Mouse (Mus musculus) left cerebral cortex, adult 2 months (tissue): ENCODE data around the gene Tnc. TPM values are rescaled to one million over a fixed set of nuclear protein-coding genes. Genes with fewer than 3 reads are reported as not detected.

ENCODE experiments used
- DNase-seq, 2 experiments: peaks; one replicate each; pipeline ENCODE4 v3.0.0; 2021 to 2022; ENCODE audit warnings: low spot score in 2 of 2, mixed read lengths in 1 of 2; ENCODE audit errors: extremely low spot score in 1 of 2
- H3K27ac ChIP-seq: fragments of 200-600 bp; 2 replicates; pipeline ENCODE4 v1.8.1; 2022
- H3K4me3 ChIP-seq: fragments of 200-600 bp; 2 replicates; pipeline ENCODE4 v1.8.1; 2022
- CTCF ChIP-seq: fragments of 200-600 bp; IDR thresholded peaks from 2 replicates; pipeline ENCODE4 v1.8.1; 2022; ENCODE audit warnings: antibody characterized with exemption, mild to moderate bottlenecking, moderate library complexity
- intact Hi-C: fragments of 180-260 bp; cut with DNase I; formaldehyde crosslinking; loops from one replicate; pipeline ENCODE4 v1.15.1; 2025
- long read RNA-seq, 2 experiments: library from polyadenylated mRNA; stranded (forward); transcript quantifications; one replicate each; pipeline ENCODE4 v2.0.0; 2021; ENCODE audit warnings: borderline mapping rate in 2 of 2
- total RNA-seq, 2 experiments: library from RNA; stranded (reverse); gene quantifications; 2 replicates each; pipeline ENCODE4 v1.2.3; 2021

Tnc gene
- 1 to 10 TPM; 2.8 to 3.4 TPM for total RNA-seq
- long read RNA-seq, experiment 1, partial matches to known transcripts = 2 of 10 reads
- long read RNA-seq, experiment 1, other reads (novel, unspliced or antisense) = 8 of 10 reads
- long read RNA-seq, experiment 2, partial matches to known transcripts = 2 of 12 reads
- long read RNA-seq, experiment 2, other reads (novel, unspliced or antisense) = 10 of 12 reads

- Histone ChIP-seq H3K4me3 (peak within 1 kb of the TSS; percentile 30), H3K27ac (no peak within 1 kb of the TSS)
- DNase-seq = peak; percentile 72 to 85
- TF ChIP-seq CTCF = no peak
- intact Hi-C loops = loop anchor here (5.0 kb wide), 1 partner anchor 235 kb away; no protein-coding TSS in a partner anchor
Measured at GRCm38 (mm10) chr4:64046831-64047493, at the start of gene Tnc. TSS of gene Tnc (minus strand) at chr4:64047015.

DNA sequence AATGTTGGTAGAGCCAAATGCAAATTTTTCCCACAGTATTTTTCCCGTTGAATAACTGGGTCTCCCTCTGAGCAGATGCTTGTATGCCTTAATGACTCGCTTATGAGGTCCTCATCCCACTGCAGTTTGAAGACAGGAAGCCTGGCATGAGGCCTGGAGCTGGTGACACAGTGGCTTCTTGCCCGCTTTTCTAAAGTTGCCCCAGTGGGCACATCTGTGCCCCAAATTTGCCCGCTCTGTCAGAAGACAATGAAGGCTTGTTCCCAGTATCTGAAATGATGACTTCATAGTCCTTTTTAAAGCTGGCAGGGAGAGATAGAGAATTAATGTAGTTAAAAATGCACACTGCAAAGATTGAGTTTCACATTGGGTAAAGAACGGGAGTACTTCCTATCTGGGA is 47.4 kb upstream of the Tnc start:
- no peak for TF ChIP-seq CTCF
- no peak overlapping the region for H3K27ac ChIP-seq
- peak; percentile 17 to 18 for DNase-seq
- no peak overlapping the region for H3K4me3 ChIP-seq
- intact Hi-C loops = no loop called here

DNA sequence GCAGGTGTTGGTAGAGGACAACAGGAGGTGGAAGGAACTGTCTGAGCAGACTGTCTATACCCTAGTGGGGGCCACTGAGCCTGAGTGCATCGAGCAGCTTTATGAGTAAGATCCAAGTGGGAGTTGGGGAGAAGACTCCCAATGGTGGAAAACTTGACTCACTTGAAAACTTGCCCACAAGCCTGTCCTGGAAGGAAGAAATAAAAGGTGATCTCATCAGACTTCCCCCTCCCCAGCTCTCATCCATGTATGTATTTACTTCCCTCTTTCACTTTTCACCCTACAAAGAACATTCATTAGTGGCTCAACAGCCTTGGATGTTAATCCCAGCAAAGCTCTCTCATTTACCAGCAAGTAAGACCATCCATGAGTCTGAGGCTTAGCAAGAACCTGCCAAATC is 46.0 kb upstream of the Tnc start:
- no peak for TF ChIP-seq CTCF
- H3K27ac ChIP-seq = no peak overlapping the region
- intact Hi-C loops = no loop called here
- H3K4me3 ChIP-seq = no peak overlapping the region
- no peak for DNase-seq

GRCm38 (mm10) chr4:64089378-64089777 is 42.6 kb upstream of the Tnc start:
- intact Hi-C loops = no loop called here
- no peak for TF ChIP-seq CTCF

GRCm38 (mm10) chr4:64087675-64088074 is 40.9 kb upstream of the Tnc start:
- intact Hi-C loops = no loop called here
- no peak overlapping the region for H3K27ac ChIP-seq
- TF ChIP-seq CTCF = no peak

More at GRCm38 (mm10) chr4:64089378-64089777, 42.6 kb upstream of the Tnc start:
- no peak for DNase-seq
- no peak overlapping the region for H3K4me3 ChIP-seq
- no peak overlapping the region for H3K27ac ChIP-seq

DNA sequence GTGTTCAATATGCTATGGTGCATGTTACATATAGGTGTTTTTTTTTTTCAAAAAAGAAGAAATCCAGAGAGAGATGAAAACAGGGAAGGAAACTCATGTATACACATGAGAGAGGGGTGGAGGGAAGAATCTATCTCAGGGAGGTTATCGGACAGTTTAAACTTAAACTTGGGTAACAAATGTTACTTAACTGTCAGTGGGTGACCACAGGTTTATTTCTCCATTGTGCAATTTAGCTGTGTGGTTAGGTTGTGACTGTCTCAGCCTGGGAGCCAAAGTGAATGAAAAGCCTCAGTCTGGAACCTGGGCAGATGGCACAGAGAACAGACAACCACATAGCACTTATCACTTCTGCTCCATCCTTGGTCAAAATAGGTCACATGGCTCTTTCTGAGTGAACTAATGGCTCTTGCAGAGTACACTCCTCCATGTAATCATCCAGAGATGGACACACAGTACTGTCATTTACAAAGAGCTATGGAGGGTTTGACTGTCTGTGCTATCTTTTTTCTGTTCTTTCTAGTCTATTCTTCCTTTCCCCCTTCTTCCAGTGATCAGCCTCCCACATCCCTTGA is 39.3 kb upstream of the Tnc start:
- intact Hi-C loops = no loop called here
- H3K4me3 ChIP-seq = no peak overlapping the region
- no peak for DNase-seq
- H3K27ac ChIP-seq = no peak overlapping the region
- no peak for TF ChIP-seq CTCF

More at GRCm38 (mm10) chr4:64087675-64088074, 40.9 kb upstream of the Tnc start:
- H3K4me3 ChIP-seq = no peak overlapping the region
- no peak for DNase-seq

DNA sequence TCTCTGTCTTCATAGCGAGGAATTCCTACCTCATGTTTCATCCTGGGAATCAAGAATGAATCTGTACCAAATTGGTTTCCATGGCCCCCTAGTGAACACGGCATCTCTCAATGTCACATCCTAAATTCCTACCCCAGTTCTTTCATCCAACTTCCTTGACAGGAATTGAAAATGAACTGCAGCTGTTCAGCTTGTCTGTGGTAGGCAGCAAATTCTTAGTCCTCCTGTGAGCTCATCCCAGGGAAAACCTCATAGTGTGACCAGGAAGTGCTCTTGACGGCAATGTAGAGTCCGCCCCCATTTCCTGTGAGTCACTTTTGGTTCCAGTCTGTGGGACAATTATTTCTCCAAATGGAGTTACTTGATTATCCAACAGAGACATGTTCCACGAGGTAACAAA is 37.0 kb upstream of the Tnc start:
- TF ChIP-seq CTCF = no peak
- intact Hi-C loops = no loop called here
- no peak for DNase-seq

DNA sequence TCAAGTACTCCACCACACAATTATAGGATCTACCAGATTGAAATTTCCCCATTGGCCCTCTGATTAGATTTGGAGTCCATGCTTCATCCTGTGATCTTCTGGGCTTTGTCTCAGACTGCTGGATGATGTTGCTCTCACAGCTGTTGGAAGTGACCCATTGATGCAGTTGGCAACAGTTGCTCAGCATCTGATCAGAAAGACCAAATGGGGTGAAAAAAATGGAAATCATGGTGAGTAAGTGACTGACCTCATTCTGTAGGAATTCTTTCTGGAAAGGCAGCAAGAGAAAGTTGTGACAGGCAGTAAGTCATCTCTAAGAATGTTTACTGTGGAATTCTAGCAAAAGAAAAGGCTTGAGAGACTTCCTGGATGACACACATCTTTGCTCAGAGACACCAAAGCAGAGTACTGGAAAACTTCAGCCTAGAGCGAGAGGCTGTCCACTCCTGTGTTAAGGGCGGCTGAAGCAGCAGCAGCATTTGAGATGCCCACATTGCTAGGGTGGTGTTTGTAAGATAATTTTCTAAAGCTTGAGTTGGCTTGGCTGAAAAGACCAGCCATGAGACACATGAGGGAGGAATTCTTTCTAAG is 31.3 kb upstream of the Tnc start:
- Histone ChIP-seq H3K4me3 (no peak overlapping the region), H3K27ac (no peak overlapping the region)
- no peak for DNase-seq
- intact Hi-C loops = no loop called here
- TF ChIP-seq CTCF = no peak

More for the DNA sequence above, 37.0 kb upstream of the Tnc start:
- Histone ChIP-seq H3K27ac (no peak overlapping the region), H3K4me3 (no peak overlapping the region)

DNA sequence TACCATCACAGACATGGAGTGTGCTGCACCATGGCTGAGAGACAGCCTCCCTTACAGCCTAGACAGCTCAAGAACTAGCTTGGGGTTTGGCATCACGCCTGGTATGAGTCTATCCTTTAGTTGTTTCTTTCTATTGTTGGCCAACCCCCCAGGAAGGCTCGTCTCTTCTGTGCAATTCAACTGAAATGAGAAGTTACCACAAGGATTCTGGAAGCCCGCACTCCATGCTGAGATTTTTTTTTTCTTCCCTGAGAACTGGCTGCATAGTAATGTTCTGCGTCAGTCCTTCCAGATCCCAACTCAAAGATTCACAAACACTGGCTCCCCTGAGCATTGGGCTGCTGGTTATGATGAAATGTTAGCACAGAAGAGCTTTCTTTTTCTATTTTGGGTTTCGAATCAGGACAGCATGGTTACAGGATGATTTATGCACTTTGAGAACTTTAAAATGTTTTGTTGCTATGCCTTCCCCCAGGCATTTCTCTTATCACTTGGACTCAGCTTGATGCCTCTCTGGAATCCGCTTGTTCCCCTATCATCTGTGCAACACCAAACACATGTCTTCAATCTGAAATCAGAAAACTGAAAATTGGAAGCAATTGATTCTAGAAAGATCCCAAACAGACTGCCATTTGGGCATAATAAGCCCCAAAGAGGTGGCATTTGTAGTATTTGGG is 29.7 kb upstream of the Tnc start:
- Histone ChIP-seq H3K4me3 (no peak overlapping the region), H3K27ac (no peak overlapping the region)
- DNase-seq = no peak
- intact Hi-C loops = no loop called here
- no peak for TF ChIP-seq CTCF

- intact Hi-C loops = no loop called here
- no peak overlapping the region for H3K27ac ChIP-seq
- TF ChIP-seq CTCF = no peak
- no peak for DNase-seq
- no peak overlapping the region for H3K4me3 ChIP-seq
Measured at GRCm38 (mm10) chr4:64074725-64075124, 27.9 kb upstream of the Tnc start.

- intact Hi-C loops = no loop called here
- no peak for DNase-seq
- Histone ChIP-seq H3K4me3 (no peak overlapping the region), H3K27ac (no peak overlapping the region)
- no peak for TF ChIP-seq CTCF
Measured at GRCm38 (mm10) chr4:64067394-64067793, 20.6 kb upstream of the Tnc start.

DNA sequence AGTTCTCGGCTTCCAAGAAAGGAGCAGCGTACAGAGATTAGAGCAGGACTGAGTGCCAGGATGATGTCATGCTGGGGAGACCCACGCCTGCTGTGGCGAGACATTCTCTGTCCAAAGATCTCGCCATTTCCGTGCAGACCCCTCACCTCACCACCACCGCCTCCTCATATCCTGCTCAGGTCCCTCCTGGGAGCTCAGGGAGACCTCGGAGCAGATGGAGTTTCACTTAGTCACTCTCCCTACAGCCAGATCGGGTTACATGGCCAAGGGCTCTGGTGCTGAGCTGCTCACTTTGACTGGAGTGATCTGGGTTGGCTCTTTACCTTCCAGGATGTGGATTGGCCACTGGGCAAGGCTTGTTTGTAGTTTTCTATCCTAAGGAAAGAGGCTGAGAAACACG is 18.5 kb upstream of the Tnc start:
- intact Hi-C loops = no loop called here
- H3K4me3 ChIP-seq = no peak overlapping the region
- no peak overlapping the region for H3K27ac ChIP-seq
- TF ChIP-seq CTCF = no peak
- no peak for DNase-seq
